Mouse (Mus musculus): ENCODE measurements around the gene Cdk18. TPM values are rescaled to one million over a fixed set of nuclear protein-coding genes. Genes with fewer than 3 reads are reported as not detected.

Cdk18 gene
- polyA plus RNA-seq, 1 experiment from 2014 or later: 0.82 TPM

Other genes starting within 250 kb of the Cdk18 start
- gene Nucks1, start 229.2 kb downstream of the Cdk18 start, polyA plus RNA-seq (2014; fragmentation: Nextera tagmentation; extraction: Ambion mirVana): 53.3 and 66.1 TPM in 2 replicates
- 7.5 and 8.4 TPM in 2 replicates for gene Slc45a3, start 176.7 kb downstream of the Cdk18 start, polyA plus RNA-seq (2014; fragmentation: Nextera tagmentation; extraction: Ambion mirVana)
- gene Elk4, start 132.1 kb downstream of the Cdk18 start, polyA plus RNA-seq (2014; fragmentation: Nextera tagmentation; extraction: Ambion mirVana): 21.1 and 22.6 TPM in 2 replicates
- gene Mfsd4a, start 71.6 kb downstream of the Cdk18 start, polyA plus RNA-seq (2014; fragmentation: Nextera tagmentation; extraction: Ambion mirVana): 9.2 and 11.0 TPM in 2 replicates
- 8.9 and 11.3 TPM in 2 replicates for gene Lemd1, start 51.7 kb upstream of the Cdk18 start, polyA plus RNA-seq (2014; fragmentation: Nextera tagmentation; extraction: Ambion mirVana)
- gene AC124108.1, start 51.8 kb upstream of the Cdk18 start, polyA plus RNA-seq (2014; fragmentation: Nextera tagmentation; extraction: Ambion mirVana): 2.9 and 4.8 TPM in 2 replicates
- gene Gm10188, start 90.1 kb upstream of the Cdk18 start, polyA plus RNA-seq (2014; fragmentation: Nextera tagmentation; extraction: Ambion mirVana): not detected in 2 replicates
- 2.9 and 3.0 TPM in 2 replicates for gene Klhdc8a, start 158.9 kb upstream of the Cdk18 start, polyA plus RNA-seq (2014; fragmentation: Nextera tagmentation; extraction: Ambion mirVana)
- 33.1 and 39.3 TPM in 2 replicates for gene Nuak2, start 176.4 kb upstream of the Cdk18 start, polyA plus RNA-seq (2014; fragmentation: Nextera tagmentation; extraction: Ambion mirVana)

Measured in hindbrain, embryonic 11.5 days (tissue).